Mouse (Mus musculus) MEL (cell line): ENCODE measurements around the gene Lypla2. TPM values are rescaled to one million over a fixed set of nuclear protein-coding genes. Genes with fewer than 3 reads are reported as not detected.

Experiments used
- DNase-seq: peaks from one replicate; pipeline ENCODE4 v3.0.0; 2011; ENCODE audit warnings: low read depth, low spot score
- H3K27ac ChIP-seq: 2 replicates; pipeline ENCODE4 v1.5.1; 2012; ENCODE audit warnings: low read depth, mild to moderate bottlenecking, control low read depth, low read length, moderate library complexity; ENCODE audit not compliant: control insufficient read depth
- H3K27me3 ChIP-seq, 2 experiments: fragments of 150-350 bp in 1 of 2; sonication (generic) in 1 of 2; 2 replicates each; pipeline ENCODE4 v1.6.1; 2012; ENCODE audit warnings: low read length in 2 of 2, mild to moderate bottlenecking in 2 of 2, improper control_type of control experiment in 1 of 2, moderate library complexity in 1 of 2; ENCODE audit not compliant: insufficient read depth in 2 of 2, control insufficient read depth in 1 of 2
- H3K36me3 ChIP-seq, 2 experiments: 2 replicates each; pipeline ENCODE4 v1.6.1; 2012 to 2014; ENCODE audit warnings: low read length in 2 of 2, improper control_type of control experiment in 1 of 2, inconsistent platforms in 1 of 2, mild to moderate bottlenecking in 1 of 2; ENCODE audit not compliant: insufficient read depth in 2 of 2, control insufficient read depth in 1 of 2
- H3K4me1 ChIP-seq, 2 experiments: fragments of 150-350 bp in 1 of 2; sonication (generic) in 1 of 2; 2 replicates each; pipeline ENCODE4 v1.6.1; 2012; ENCODE audit warnings: low read length in 2 of 2, improper control_type of control experiment in 1 of 2, mild to moderate bottlenecking in 1 of 2; ENCODE audit not compliant: insufficient read depth in 2 of 2, control insufficient read depth in 1 of 2
- H3K4me3 ChIP-seq, 2 experiments: fragments of 150-350 bp in 1 of 2; sonication (generic) in 1 of 2; 2 replicates each; pipeline ENCODE4 v1.5.1; 2012; ENCODE audit warnings: low read depth in 2 of 2, low read length in 2 of 2, mild to moderate bottlenecking in 2 of 2, moderate library complexity in 2 of 2, control low read depth in 1 of 2, improper control_type of control experiment in 1 of 2; ENCODE audit not compliant: control insufficient read depth in 1 of 2, insufficient read depth in 1 of 2
- H3K79me2 ChIP-seq: 2 replicates; pipeline ENCODE4 v1.6.1; 2012; ENCODE audit warnings: mild to moderate bottlenecking, low read length, moderate library complexity; ENCODE audit not compliant: control insufficient read depth, poor library complexity, insufficient read depth
- H3K9ac ChIP-seq: 2 replicates; pipeline ENCODE4 v1.6.1; 2012; ENCODE audit warnings: low read depth, mild to moderate bottlenecking, control low read depth, low read length, moderate library complexity; ENCODE audit not compliant: control insufficient read depth, poor library complexity, severe bottlenecking
- H3K9me3 ChIP-seq: fragments of 150-350 bp; sonication (generic); replicated peaks from 2 replicates; pipeline ENCODE4 v1.6.1; 2012; ENCODE audit warnings: mild to moderate bottlenecking, low read length, improper control_type of control experiment, moderate library complexity; ENCODE audit not compliant: insufficient read depth
- CHD1 ChIP-seq: IDR thresholded peaks from 2 replicates; pipeline ENCODE4 v1.6.1; 2012; ENCODE audit warnings: low read depth, mild to moderate bottlenecking, inconsistent platforms, low read length, improper control_type of control experiment
- CTCF ChIP-seq, 3 experiments: IDR thresholded peaks in 2 of 3; conservative IDR thresholded peaks in 1 of 3; 2 replicates each; pipeline ENCODE4 v1.5.1; 2011 to 2012; ENCODE audit warnings: low read length in 3 of 3, low read depth in 2 of 3, mild to moderate bottlenecking in 2 of 3, improper control_type of control experiment in 1 of 3, inconsistent platforms in 1 of 3, mixed read lengths in 1 of 3, moderate library complexity in 1 of 3; ENCODE audit not compliant: control insufficient read depth in 1 of 3, insufficient read depth in 1 of 3, poor library complexity in 1 of 3, severe bottlenecking in 1 of 3
- E2F4 ChIP-seq: IDR thresholded peaks from 2 replicates; pipeline ENCODE4 v1.6.1; 2011; ENCODE audit warnings: low read depth, low read length, improper control_type of control experiment, borderline replicate concordance
- ELF1 ChIP-seq: IDR thresholded peaks from 2 replicates; pipeline ENCODE4 v1.6.1; 2014; ENCODE audit warnings: low read depth, mild to moderate bottlenecking, inconsistent platforms, low read length, improper control_type of control experiment, moderate library complexity
- EP300 ChIP-seq, 2 experiments: IDR thresholded peaks; 2 replicates each; pipeline ENCODE4 v1.6.1; 2011; ENCODE audit warnings: improper control_type of control experiment in 2 of 2, low read length in 2 of 2, low read depth in 1 of 2, mild to moderate bottlenecking in 1 of 2
- GABPA ChIP-seq: IDR thresholded peaks from 2 replicates; pipeline ENCODE4 v1.6.1; 2012; ENCODE audit warnings: low read depth, mild to moderate bottlenecking, inconsistent platforms, low read length, improper control_type of control experiment, moderate library complexity
- GATA1 ChIP-seq: IDR thresholded peaks from 2 replicates; pipeline ENCODE4 v1.6.1; 2011; ENCODE audit warnings: low read depth, low read length, improper control_type of control experiment
- HCFC1 ChIP-seq: IDR thresholded peaks from 2 replicates; pipeline ENCODE4 v1.6.1; 2012; ENCODE audit warnings: low read depth, mild to moderate bottlenecking, inconsistent platforms, low read length, improper control_type of control experiment, moderate library complexity
- JUND ChIP-seq: IDR thresholded peaks from 2 replicates; pipeline ENCODE4 v1.6.1; 2011; ENCODE audit warnings: low read depth, mild to moderate bottlenecking, improper control_type of control experiment, low read length
- MXI1 ChIP-seq: IDR thresholded peaks from 2 replicates; pipeline ENCODE4 v1.6.1; 2011; ENCODE audit warnings: mild to moderate bottlenecking, low read depth, low read length, improper control_type of control experiment
- MYB ChIP-seq: IDR thresholded peaks from 2 replicates; pipeline ENCODE4 v1.6.1; 2011; ENCODE audit warnings: mild to moderate bottlenecking, low read depth, low read length, improper control_type of control experiment
- MYC ChIP-seq: IDR thresholded peaks from 2 replicates; pipeline ENCODE4 v1.6.1; 2011; ENCODE audit warnings: low read depth, mild to moderate bottlenecking, low read length, improper control_type of control experiment, moderate library complexity
- NELFE ChIP-seq: IDR thresholded peaks from 2 replicates; pipeline ENCODE4 v1.6.1; 2011; ENCODE audit warnings: low read depth, low read length, improper control_type of control experiment
- NRF1 ChIP-seq: IDR thresholded peaks from 2 replicates; pipeline ENCODE4 v1.6.1; 2014; ENCODE audit warnings: low read depth, mild to moderate bottlenecking, inconsistent platforms, low read length, improper control_type of control experiment, moderate library complexity; ENCODE audit not compliant: poor library complexity, insufficient read depth, severe bottlenecking
- POLR2A ChIP-seq, 2 experiments: IDR thresholded peaks; 2 replicates each; pipeline ENCODE4 v1.6.1; 2011 to 2012; ENCODE audit warnings: low read length in 2 of 2, mild to moderate bottlenecking in 2 of 2, control low read depth in 1 of 2, improper control_type of control experiment in 1 of 2, low read depth in 1 of 2, moderate library complexity in 1 of 2; ENCODE audit not compliant: control insufficient read depth in 1 of 2, insufficient read depth in 1 of 2, poor library complexity in 1 of 2
- POLR2AphosphoS2 ChIP-seq: IDR thresholded peaks from 2 replicates; pipeline ENCODE4 v1.6.1; 2011; ENCODE audit warnings: low read length, improper control_type of control experiment
- SIN3A ChIP-seq: IDR thresholded peaks from 2 replicates; pipeline ENCODE4 v1.6.1; 2012; ENCODE audit warnings: low read length, improper control_type of control experiment, inconsistent platforms
- TAL1 ChIP-seq: IDR thresholded peaks from 2 replicates; pipeline ENCODE4 v1.6.1; 2012; ENCODE audit warnings: mild to moderate bottlenecking, inconsistent platforms, low read length, moderate library complexity, mixed read lengths
- TBP ChIP-seq: IDR thresholded peaks from 2 replicates; pipeline ENCODE4 v1.8.0; 2011; ENCODE audit warnings: low read depth, low read length, improper control_type of control experiment
- TCF12 ChIP-seq: IDR thresholded peaks from 2 replicates; pipeline ENCODE4 v1.6.1; 2014; ENCODE audit warnings: low read depth, mild to moderate bottlenecking, inconsistent platforms, low read length, improper control_type of control experiment, moderate library complexity
- USF1 ChIP-seq: IDR thresholded peaks from 2 replicates; pipeline ENCODE4 v1.6.1; 2014; ENCODE audit warnings: low read depth, mild to moderate bottlenecking, inconsistent platforms, low read length, improper control_type of control experiment, moderate library complexity
- ZC3H11A ChIP-seq: IDR thresholded peaks from 2 replicates; pipeline ENCODE4 v1.6.1; 2012; ENCODE audit warnings: low read depth, mild to moderate bottlenecking, inconsistent platforms, low read length, improper control_type of control experiment
- ZMIZ1 ChIP-seq: IDR thresholded peaks from 2 replicates; pipeline ENCODE4 v1.6.1; 2012; ENCODE audit warnings: low read depth, mild to moderate bottlenecking, inconsistent platforms, low read length, improper control_type of control experiment, moderate library complexity
- ZNF384 ChIP-seq: IDR thresholded peaks from 2 replicates; pipeline ENCODE4 v1.6.1; 2012; ENCODE audit warnings: low read depth, mild to moderate bottlenecking, inconsistent platforms, low read length, improper control_type of control experiment
- polyA plus RNA-seq, 2 experiments: library from polyadenylated mRNA; stranded (reverse) in 1 of 2; unstranded in 1 of 2; fragments of >175 nt in 1 of 2; fragments of >200 nt in 1 of 2; gene quantifications; 2 replicates each; pipeline versions ENCODE4 v1.2.1 to v1.2.4; 2012; ENCODE audit warnings: low replicate concordance in 2 of 2, low read depth in 1 of 2; ENCODE audit not compliant: insufficient read length in 2 of 2, insufficient read depth in 1 of 2, missing spikeins in 1 of 2
- total RNA-seq: library from RNA; depleted of rRNA; stranded (reverse); fragments of 300-350 nt; gene quantifications from 2 replicates; pipeline ENCODE4 v1.2.3, GENCODE M21; 2012

The Lypla2 gene
- total and polyA plus RNA-seq, 3 experiments, result 65.1 to 95.6 TPM; not detected in 1

DNA sequence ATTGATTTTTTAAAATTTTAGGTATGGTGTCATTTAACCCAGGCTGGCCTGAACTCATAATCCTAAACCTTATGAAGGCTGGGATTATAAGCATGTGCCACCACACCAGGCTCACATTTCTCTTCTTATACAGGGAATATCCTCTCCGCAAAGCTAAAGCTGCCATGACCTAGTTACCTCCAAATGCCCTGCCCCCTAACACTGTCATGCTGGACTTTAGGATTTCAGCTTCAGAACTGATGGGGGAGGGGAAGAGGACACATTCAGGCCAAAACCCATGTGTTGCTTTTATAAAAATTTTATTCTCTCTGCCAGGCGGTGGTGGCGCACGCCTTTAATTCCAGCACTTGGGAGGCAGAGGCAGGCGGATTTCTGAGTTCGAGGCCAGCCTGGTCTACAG is 21.5 kb upstream of the Lypla2 start:
- no peaks in the 10 kb centered on the region for H3K9me3 ChIP-seq

DNA sequence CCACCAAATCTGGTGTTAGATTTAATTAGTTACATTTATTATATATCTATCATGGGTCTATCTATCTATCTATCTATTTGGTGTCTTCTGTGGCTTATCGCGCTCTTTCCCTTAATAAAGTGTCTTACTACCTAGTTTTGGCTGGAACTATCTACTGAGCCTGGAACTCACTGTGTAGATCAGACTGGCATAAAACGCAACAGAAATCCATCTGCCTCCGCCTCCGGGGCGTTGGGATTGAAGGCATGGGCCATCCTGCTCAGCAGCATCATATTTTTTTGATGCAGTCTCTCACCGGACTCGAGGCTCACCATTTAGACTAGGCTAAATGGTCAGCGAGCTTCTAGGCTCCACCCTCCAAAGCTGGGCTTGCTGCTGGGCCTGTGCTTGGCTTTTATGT is 15.3 kb upstream of the Lypla2 start:
- Histone ChIP-seq H3K4me1 (peaks cover 6 to 31% of the 10 kb centered on the region in 2 experiments; a peak in 3 of 4 replicates), H3K27ac (peak overlapping the region; percentile 39), H3K9me3 (no peaks in the 10 kb centered on the region), H3K79me2 (peaks cover 23% of the 10 kb centered on the region), H3K9ac (peak overlapping the region; percentile 71), H3K27me3 (no peaks in the 10 kb centered on the region), H3K36me3 (peaks cover 15 to 33% of the 10 kb centered on the region in 2 experiments), H3K4me3 (peak overlapping the region; percentile 67 to 83)
- TF ChIP-seq MXI1 (no peak), ZC3H11A (no peak), POLR2AphosphoS2 (no peak), GATA1 (peak; percentile 10; the same call in 1 of the 2 replicates), CHD1 (0 out of 2 replicates have a peak, but pooled peaks have one; percentile 73), NELFE (no peak), E2F4 (0 out of 2 replicates have a peak, but pooled peaks have one; percentile 3)
- DNase-seq, result peak; percentile 26

More for the DNA sequence above, 21.5 kb upstream of the Lypla2 start:
- H3K27me3 ChIP-seq, result no peaks in the 10 kb centered on the region
- 0 out of 4 replicates have a peak, but pooled peaks cover 0 to 2% of the 10 kb centered on the region in 2 experiments for H3K4me1 ChIP-seq
- H3K79me2 ChIP-seq, result no peaks in the 10 kb centered on the region
- H3K36me3 ChIP-seq, result peaks cover 0 to 3% of the 10 kb centered on the region in 2 experiments; a peak in 1 of 4 replicates
- no peak for DNase-seq
- TF ChIP-seq USF1 (no peak), TAL1 (no peak), ZNF384 (no peak), TCF12 (no peak), MYB (no peak), MXI1 (no peak)
- H3K27ac ChIP-seq, result no peak overlapping the region
- no peak overlapping the region for H3K9ac ChIP-seq
- H3K4me3 ChIP-seq, result no peak overlapping the region

DNA sequence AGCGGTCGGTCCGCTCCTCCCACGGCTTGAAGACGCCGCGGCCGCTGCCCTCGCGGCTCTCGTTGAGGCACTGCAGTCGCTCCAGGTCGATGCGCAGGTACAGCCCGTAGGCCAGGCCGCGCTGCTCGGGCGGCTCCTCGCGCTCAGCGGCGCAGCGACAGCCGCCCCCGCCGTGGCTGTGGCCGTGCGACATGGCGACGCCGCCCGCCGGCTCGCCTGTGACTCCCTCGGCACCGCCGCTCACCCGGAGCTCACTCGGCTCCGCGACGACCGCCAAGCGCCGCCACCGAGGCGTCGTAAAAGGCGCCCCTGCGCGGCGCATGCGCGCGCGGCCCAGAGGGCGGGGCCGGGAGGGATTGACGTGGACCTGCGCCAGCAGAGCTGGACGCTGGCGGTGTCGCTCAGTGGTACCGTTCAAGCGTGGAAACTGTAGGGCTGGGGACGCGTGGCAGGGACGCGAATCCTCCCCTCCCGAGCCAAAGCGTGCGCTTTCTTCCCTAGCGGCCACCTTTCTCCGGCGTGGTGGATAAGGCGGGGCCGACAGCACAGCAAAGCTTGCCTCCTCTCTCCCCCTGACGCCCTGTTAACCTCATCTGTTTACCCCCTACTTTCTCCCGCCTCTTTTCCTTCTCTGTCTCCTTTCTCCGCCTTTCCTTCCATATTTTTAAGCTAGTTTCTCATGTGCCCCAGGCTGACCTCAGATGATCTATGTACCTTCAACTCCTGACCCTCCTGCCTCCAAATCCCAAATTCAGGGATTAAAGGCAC is 14.7 kb upstream of the Lypla2 start, which contains the start of gene Pithd1:
Gene Pithd1 (minus strand): TSS at position 322 of the 768 bp plus-strand sequence.
- Histone ChIP-seq H3K79me2 (peaks cover 23% of the 10 kb centered on the region), H3K27ac (peak within 1 kb of the TSS; percentile 60), H3K4me3 (peak within 1 kb of the TSS; percentile 67 to 83), H3K27me3 (no peaks in the 10 kb centered on the region), H3K9me3 (no peaks in the 10 kb centered on the region), H3K9ac (peak within 1 kb of the TSS; percentile 96), H3K4me1 (peaks cover 6 to 33% of the 10 kb centered on the region in 2 experiments; a peak in 3 of 4 replicates), H3K36me3 (peaks cover 15 to 37% of the 10 kb centered on the region in 2 experiments)
- peak; percentile 95 for DNase-seq
- peak; percentile 96 to 98 for TF ChIP-seq POLR2A (IDR thresholded peaks at IDR 0.05; ENCODE audit: control insufficient read depth in 1 of 2, insufficient read depth in 1 of 2, low read depth in 1 of 2, low read length in 2 of 2, poor library complexity in 1 of 2)
- peak; percentile 81 for TF ChIP-seq HCFC1
- TF ChIP-seq TCF12, result peak; percentile 79
- peak; percentile 97 for TF ChIP-seq NRF1
- TF ChIP-seq GABPA, result no peak
- peak; percentile 71 for TF ChIP-seq MXI1
- TF ChIP-seq MYC, result 0 out of 2 replicates have a peak, but pooled peaks have one; percentile 20
- no peak for TF ChIP-seq JUND
- no peak; a peak in 1 of 4 replicates for TF ChIP-seq EP300 (IDR thresholded peaks at IDR 0.05; ENCODE audit: low read depth in 1 of 2, low read length in 2 of 2)
- TF ChIP-seq SIN3A, result peak; percentile 65
- peak; percentile 81; the same call in 1 of the 2 replicates for TF ChIP-seq POLR2AphosphoS2
- TF ChIP-seq TBP, result peak; percentile 81
- TF ChIP-seq NELFE, result peak; percentile 97
- TF ChIP-seq E2F4, result 0 out of 2 replicates have a peak, but pooled peaks have one; percentile 46
- TF ChIP-seq ZMIZ1, result peak; percentile 91
- no peak for TF ChIP-seq ELF1
- peak in 1 of 3 experiments; percentile 15; a peak in 1 of 6 replicates for TF ChIP-seq CTCF (IDR thresholded peaks at IDR 0.05 in 2 of 3, conservative IDR thresholded peaks at IDR 0.05 in 1 of 3; ENCODE audit: control insufficient read depth in 1 of 3, insufficient read depth in 1 of 3, low read depth in 2 of 3, low read length in 3 of 3, poor library complexity in 1 of 3, severe bottlenecking in 1 of 3)
